Mouse (Mus musculus): ENCODE measurements at regions not wholly inside any gene's neighbourhood (a gene's known extent, or its start where the extent isn't known, plus 50 kb on each side); places are given as distances from the start of the nearest gene placed in this dataset.

DNA sequence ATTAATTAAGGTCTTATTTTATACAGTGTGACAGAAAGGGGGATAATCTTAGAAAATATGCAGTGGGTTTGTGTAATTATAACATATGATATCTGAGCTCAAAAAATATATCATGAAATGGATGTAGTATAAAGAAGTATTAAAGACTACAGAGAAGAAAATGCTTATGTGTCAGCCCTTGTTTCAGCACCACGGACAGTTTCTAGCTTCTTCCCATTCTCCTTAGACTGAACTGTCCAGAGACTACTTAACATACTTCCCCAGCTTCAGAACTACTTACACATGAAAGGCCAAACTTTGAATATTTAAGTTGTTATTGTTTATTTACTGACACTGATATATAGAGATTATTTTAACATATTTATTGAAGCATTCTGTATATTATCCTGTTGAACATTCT is 578.4 kb downstream of the Nsun3 start:
- peak; percentile 26 for DNase-seq (ENCODE audit: low read depth, low spot score)

- DNase-seq (ENCODE audit: low read depth, low spot score) = no peak
These were observed 603.6 kb downstream of the Nsun3 start for GRCm38 (mm10) chr16:62182988-62183387.

All from embryo, embryonic 11.5 days (tissue).